Mouse (Mus musculus) limb, embryonic 12.5 days (tissue): Measurements from ENCODE around the gene Dnah2. TPM values are rescaled to one million over a fixed set of nuclear protein-coding genes. Genes with fewer than 3 reads are reported as not detected.

Experiments used
- ATAC-seq: fragments of 200-750 bp; cut with Nextera tagmentation; 2 replicates; pipeline ENCODE4 v1.8.0; 2017; ENCODE audit warnings: low read depth, moderate TSS enrichment; ENCODE audit not compliant: insufficient number of reproducible peaks, insufficient read depth, low FRiP score, low TSS enrichment
- H3K27ac ChIP-seq: fragments of 300-500 bp; sonication (generic); 2 replicates; pipeline ENCODE4 v1.5.1; 2016; ENCODE audit warnings: mild to moderate bottlenecking, moderate library complexity
- H3K27me3 ChIP-seq: fragments of 300-500 bp; sonication (generic); 2 replicates; pipeline ENCODE4 v1.6.1; 2016; ENCODE audit warnings: mild to moderate bottlenecking, moderate library complexity
- H3K36me3 ChIP-seq: fragments of 300-500 bp; sonication (generic); 2 replicates; pipeline ENCODE4 v1.6.1; 2016; ENCODE audit warnings: mild to moderate bottlenecking, moderate library complexity
- H3K4me1 ChIP-seq: fragments of 300-500 bp; sonication (generic); replicated peaks from 2 replicates; pipeline ENCODE4 v1.6.1; 2016
- H3K4me2 ChIP-seq: fragments of 300-500 bp; sonication (generic); 2 replicates; pipeline ENCODE4 v1.6.1; 2016; ENCODE audit warnings: mild to moderate bottlenecking, moderate library complexity
- H3K4me3 ChIP-seq: fragments of 300-500 bp; sonication (generic); replicated peaks from 2 replicates; pipeline ENCODE4 v1.5.1; 2016; ENCODE audit warnings: mild to moderate bottlenecking
- H3K9ac ChIP-seq: fragments of 300-500 bp; sonication (generic); replicated peaks from 2 replicates; pipeline ENCODE4 v1.6.1; 2016; ENCODE audit warnings: mild to moderate bottlenecking, moderate library complexity
- H3K9me3 ChIP-seq: fragments of 300-500 bp; sonication (generic); 2 replicates; pipeline ENCODE4 v1.6.1; 2016; ENCODE audit warnings: mild to moderate bottlenecking, moderate library complexity
- WGBS: fragments of 180-500 bp; shearing (Covaris S2); methylation state at CpG from one replicate; pipeline ENCODE4 v1.1.7; 2016; 5-methylcytosine and 5-hydroxymethylcytosine counted together
- polyA plus RNA-seq: library from polyadenylated mRNA; unstranded; fragments of >200 nt; fragmentation: Nextera tagmentation; extraction: Ambion mirVana; gene quantifications from 2 replicates; pipeline ENCODE4 v1.2.1, GENCODE M21; 2016

The Dnah2 gene
- polyA plus RNA-seq, 1 experiment from 2014 or later = 1.9 TPM

GRCm38 (mm10) chr11:69528031-69528390 lies 20.9 kb downstream of the Dnah2 start:
- Histone ChIP-seq H3K9ac (no peak overlapping the region), H3K4me3 (no peak overlapping the region), H3K36me3 (no peaks in the 10 kb centered on the region), H3K9me3 (no peaks in the 10 kb centered on the region), H3K4me2 (peak overlapping the region; percentile 59; the same call in 1 of the 2 replicates), H3K27ac (0 out of 2 replicates have a peak overlapping the region, but pooled peaks have one; percentile 72), H3K4me1 (peaks cover 13% of the 10 kb centered on the region), H3K27me3 (0 out of 2 replicates have a peak, but pooled peaks cover 2% of the 10 kb centered on the region)
- WGBS = 83% methylated on average over 4 of the region's 4 CpGs
- ATAC-seq = no peak

- peak overlapping the region; percentile 34 for H3K4me3 ChIP-seq
- peak overlapping the region; percentile 65 for H3K9ac ChIP-seq
- 7% methylated on average over 30 of the region's 30 CpGs for WGBS
- peak overlapping the region; percentile 72 for H3K27ac ChIP-seq
- H3K9me3 ChIP-seq = no peaks in the 10 kb centered on the region
- 0 out of 2 replicates have a peak, but pooled peaks cover 2% of the 10 kb centered on the region for H3K27me3 ChIP-seq
- H3K4me2 ChIP-seq = peak overlapping the region; percentile 59
- ATAC-seq = no peak
- no peaks in the 10 kb centered on the region for H3K36me3 ChIP-seq
- peaks cover 13% of the 10 kb centered on the region for H3K4me1 ChIP-seq
Observed at GRCm38 (mm10) chr11:69527098-69528030, 21.5 kb downstream of the Dnah2 start.

GRCm38 (mm10) chr11:69526631-69527030 lies 22.3 kb downstream of the Dnah2 start:
- Histone ChIP-seq H3K27me3 (0 out of 2 replicates have a peak, but pooled peaks cover 2% of the 10 kb centered on the region), H3K9ac (peak overlapping the region; percentile 65; the same call in 1 of the 2 replicates), H3K36me3 (no peaks in the 10 kb centered on the region), H3K9me3 (no peaks in the 10 kb centered on the region), H3K27ac (peak overlapping the region; percentile 72), H3K4me2 (peak overlapping the region; percentile 59), H3K4me3 (peak overlapping the region; percentile 34), H3K4me1 (peaks cover 13% of the 10 kb centered on the region)
- no peak for ATAC-seq
- WGBS = 20% methylated on average over 4 of the region's 4 CpGs

GRCm38 (mm10) chr11:69525661-69526060 lies 23.2 kb downstream of the Dnah2 start:
- H3K4me2 ChIP-seq = no peak overlapping the region
- H3K36me3 ChIP-seq = no peaks in the 10 kb centered on the region
- H3K27me3 ChIP-seq = 0 out of 2 replicates have a peak, but pooled peaks cover 2% of the 10 kb centered on the region
- H3K4me1 ChIP-seq = peaks cover 13% of the 10 kb centered on the region
- no peak overlapping the region for H3K9ac ChIP-seq
- no peak overlapping the region for H3K4me3 ChIP-seq
- no peak overlapping the region for H3K27ac ChIP-seq
- 87% methylated on average over 9 of the region's 9 CpGs for WGBS
- no peak for ATAC-seq
- no peaks in the 10 kb centered on the region for H3K9me3 ChIP-seq

- no peak for ATAC-seq
- 0 out of 2 replicates have a peak, but pooled peaks cover 2% of the 10 kb centered on the region for H3K27me3 ChIP-seq
- no peak overlapping the region for H3K4me2 ChIP-seq
- H3K9me3 ChIP-seq = no peaks in the 10 kb centered on the region
- peaks cover 13% of the 10 kb centered on the region for H3K4me1 ChIP-seq
- H3K9ac ChIP-seq = no peak overlapping the region
- H3K27ac ChIP-seq = no peak overlapping the region
- H3K4me3 ChIP-seq = no peak overlapping the region
- WGBS = 83% methylated on average over 4 of the region's 4 CpGs
- H3K36me3 ChIP-seq = no peaks in the 10 kb centered on the region
Observed at GRCm38 (mm10) chr11:69523651-69524050, 25.3 kb downstream of the Dnah2 start.

- Histone ChIP-seq H3K9me3 (no peaks in the 10 kb centered on the region), H3K4me1 (peaks cover 6% of the 10 kb centered on the region; the same call in 1 of the 2 replicates), H3K9ac (no peak overlapping the region), H3K4me2 (no peak overlapping the region), H3K27me3 (0 out of 2 replicates have a peak, but pooled peaks cover 2% of the 10 kb centered on the region), H3K36me3 (no peaks in the 10 kb centered on the region), H3K27ac (no peak overlapping the region), H3K4me3 (no peak overlapping the region)
- no peak for ATAC-seq
- 80% methylated on average over 9 of the region's 9 CpGs for WGBS
Observed at GRCm38 (mm10) chr11:69521526-69522149, 27.3 kb downstream of the Dnah2 start.

- no peak for ATAC-seq
- Histone ChIP-seq H3K9me3 (no peaks in the 10 kb centered on the region), H3K27me3 (no peaks in the 10 kb centered on the region; the same call in 1 of the 2 replicates), H3K4me2 (no peak overlapping the region), H3K4me3 (no peak overlapping the region), H3K36me3 (no peaks in the 10 kb centered on the region), H3K4me1 (0 out of 2 replicates have a peak, but pooled peaks cover 8% of the 10 kb centered on the region), H3K9ac (no peak overlapping the region), H3K27ac (no peak overlapping the region)
- 79% methylated on average over 4 of the region's 4 CpGs for WGBS
Observed at GRCm38 (mm10) chr11:69519976-69520375, 28.9 kb downstream of the Dnah2 start.

- WGBS = 67% methylated on average over 3 of the region's 3 CpGs
- Histone ChIP-seq H3K4me2 (no peak overlapping the region), H3K9me3 (no peaks in the 10 kb centered on the region), H3K9ac (no peak overlapping the region), H3K27me3 (no peaks in the 10 kb centered on the region; the same call in 1 of the 2 replicates), H3K36me3 (no peaks in the 10 kb centered on the region), H3K4me3 (no peak overlapping the region), H3K4me1 (peaks cover 9% of the 10 kb centered on the region), H3K27ac (no peak overlapping the region)
- ATAC-seq = no peak
Observed at GRCm38 (mm10) chr11:69516661-69517060, 32.2 kb downstream of the Dnah2 start.

- H3K9me3 ChIP-seq = no peaks in the 10 kb centered on the region
- 68% methylated on average over 15 of the region's 15 CpGs for WGBS
- H3K36me3 ChIP-seq = no peaks in the 10 kb centered on the region
- ATAC-seq = no peak
- H3K4me1 ChIP-seq = peaks cover 14% of the 10 kb centered on the region
- no peak overlapping the region for H3K4me2 ChIP-seq
- H3K4me3 ChIP-seq = no peak overlapping the region
- no peak overlapping the region for H3K27ac ChIP-seq
- H3K27me3 ChIP-seq = no peaks in the 10 kb centered on the region; the same call in 1 of the 2 replicates
- no peak overlapping the region for H3K9ac ChIP-seq
Observed at GRCm38 (mm10) chr11:69516151-69516640, 32.7 kb downstream of the Dnah2 start.

- WGBS = 10% methylated on average over 6 of the region's 6 CpGs
- no peak overlapping the region for H3K27ac ChIP-seq
- no peaks in the 10 kb centered on the region for H3K9me3 ChIP-seq
- H3K27me3 ChIP-seq = no peaks in the 10 kb centered on the region; the same call in 1 of the 2 replicates
- no peak overlapping the region for H3K9ac ChIP-seq
- no peak for ATAC-seq
- H3K36me3 ChIP-seq = no peaks in the 10 kb centered on the region
- H3K4me1 ChIP-seq = peaks cover 20% of the 10 kb centered on the region
- H3K4me2 ChIP-seq = no peak overlapping the region
- H3K4me3 ChIP-seq = no peak overlapping the region
Observed at GRCm38 (mm10) chr11:69513840-69514239, 35.1 kb downstream of the Dnah2 start.
